Mouse (Mus musculus): ENCODE measurements around the gene Gm2663. TPM values are rescaled to one million over a fixed set of nuclear protein-coding genes. Genes with fewer than 3 reads are reported as not detected.

Gene Gm2663
- polyA plus RNA-seq (2017; shearing (Covaris generic)), result 4.4 TPM

DNA sequence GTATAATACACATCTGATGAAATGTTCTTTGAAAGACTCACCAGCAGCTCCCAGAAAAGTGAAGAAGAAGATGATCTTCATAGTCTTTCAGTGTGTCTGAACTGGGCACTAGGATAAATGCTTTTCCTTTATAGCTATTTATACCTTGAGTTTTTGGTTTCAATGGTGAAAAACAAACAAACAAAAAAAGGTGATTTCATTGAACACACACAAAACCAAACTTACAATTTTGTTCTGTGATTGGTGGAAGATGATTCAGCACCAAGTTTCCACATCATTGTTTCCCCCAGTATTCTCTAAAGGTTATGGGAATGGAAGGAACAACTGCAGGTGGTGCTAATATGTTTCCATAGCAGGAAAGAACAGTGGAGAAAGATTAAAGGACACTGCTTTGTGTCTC lies at the start of gene Gm2663:
Gene Gm2663 (minus strand): TSS at position 101 of the 400 bp plus-strand sequence.

DNA sequence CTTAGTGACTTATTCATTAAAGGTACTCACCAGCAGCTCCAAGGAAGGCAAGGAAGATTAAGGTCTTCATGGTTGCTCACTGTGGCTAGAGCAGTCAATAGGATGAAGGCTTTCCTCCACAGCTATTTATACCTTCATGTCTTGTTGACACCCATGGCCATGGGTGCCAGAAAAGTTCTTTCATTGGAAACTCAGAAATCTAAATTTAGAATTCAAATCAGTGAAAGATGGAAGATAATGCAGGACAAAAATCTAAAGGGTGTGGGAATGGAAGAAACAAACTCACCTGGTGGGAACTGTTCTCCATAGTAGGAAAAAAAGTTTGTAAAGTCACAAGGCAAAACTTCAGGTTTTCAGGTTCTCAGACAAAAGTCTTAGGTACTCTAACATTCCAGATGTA lies 36.1 kb upstream of the Gm2663 start, which contains the start of gene 2210010C04Rik:
Gene 2210010C04Rik (minus strand): TSS at position 101 of the 400 bp plus-strand sequence.

GRCm38 (mm10) chr6:40964454-40964853 lies 34.8 kb downstream of the Gm2663 start, which contains the start of gene 1810009J06Rik:
Gene 1810009J06Rik (plus strand): TSS chr6:40964754.

DNA sequence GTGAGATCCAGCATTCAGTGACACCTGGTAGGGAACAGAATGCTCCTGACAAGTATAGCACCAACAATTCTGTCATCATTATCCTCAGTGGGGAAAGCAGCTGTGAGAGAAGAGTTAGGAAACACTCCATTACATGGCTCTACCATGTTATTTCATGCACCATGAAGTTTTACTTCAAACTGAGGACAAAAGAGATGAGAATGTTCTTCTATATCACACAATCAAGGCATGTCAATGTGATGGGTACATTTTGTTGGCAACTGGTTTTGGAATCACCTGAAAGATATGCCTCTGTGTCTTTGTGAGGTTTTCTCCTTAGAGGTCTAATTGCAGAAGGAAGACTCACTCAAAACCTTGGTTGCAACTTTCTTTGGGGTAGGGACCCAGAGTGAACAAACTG lies 47.5 kb downstream of the Gm2663 start, which contains the start of gene Gm4744:
Gene Gm4744 (minus strand): TSS at position 101 of the 400 bp plus-strand sequence.

Other genes with a start within 250 kb of the Gm2663 start
- 0.15 TPM for gene Moxd2, start 112.0 kb downstream of the Gm2663 start, polyA plus RNA-seq (2017; shearing (Covaris generic))
- not detected for gene Prss58, start 99.1 kb downstream of the Gm2663 start, polyA plus RNA-seq (2017; shearing (Covaris generic))
- gene 1700074P13Rik, start 58.9 kb downstream of the Gm2663 start, polyA plus RNA-seq (2017; shearing (Covaris generic)), result not detected
- not detected for gene Gm4744, start 47.6 kb downstream of the Gm2663 start, polyA plus RNA-seq (2017; shearing (Covaris generic))
- gene 1810009J06Rik, start 34.7 kb downstream of the Gm2663 start, polyA plus RNA-seq (2017; shearing (Covaris generic)), result not detected
- gene 2210010C04Rik, start 36.0 kb upstream of the Gm2663 start, polyA plus RNA-seq (2017; shearing (Covaris generic)), result not detected

Data from CD4-positive, CD25-positive, alpha-beta regulatory T cell, adult 9 weeks (primary cell).